In genomic region chr15:93001346-93002001, GRCm38 (mm10) we compare ENCODE assay signal across 8 mouse cellular contexts.
DNase-seq lines count a peak whose midpoint lies in the region; ATAC-seq lines count a peak whose summit lies in the region.

No protein-coding gene starts in this region.

- H3K36me3 ChIP-seq in embryonic facial prominence, embryonic 14.5 days (ENCODE audit: control insufficient read depth, insufficient read depth, low read length) = no peaks in the 10 kb centered on the region
- no peaks in the 10 kb centered on the region for H3K36me3 ChIP-seq in hindbrain, embryonic 11.5 days (ENCODE audit: control insufficient read depth, insufficient read depth, low read length)
- no peaks in the 10 kb centered on the region for H3K36me3 ChIP-seq in liver, embryonic 15.5 days (replicated peaks)
- no peaks in the 10 kb centered on the region for H3K36me3 ChIP-seq in stomach, embryonic 16.5 days (ENCODE audit: control insufficient read depth, insufficient read depth, low read length)

- no peak overlapping the region for H3K27ac ChIP-seq in embryonic facial prominence, embryonic 14.5 days (replicated peaks; ENCODE audit: low read depth, low read length)
- no peak overlapping the region for H3K27ac ChIP-seq in hindbrain, embryonic 11.5 days (ENCODE audit: low read depth, low read length)
- no peak overlapping the region for H3K27ac ChIP-seq in liver, embryonic 15.5 days (replicated peaks)
- peak overlapping the region; percentile 68 for H3K27ac ChIP-seq in stomach, embryonic 16.5 days (ENCODE audit: low read length)

- peak overlapping the region; percentile 62 for H3K4me2 ChIP-seq in embryonic facial prominence, embryonic 14.5 days (ENCODE audit: low read depth, low read length)
- peak overlapping the region; percentile 25 for H3K4me2 ChIP-seq in hindbrain, embryonic 11.5 days (replicated peaks; ENCODE audit: low read depth, low read length)
- H3K4me2 ChIP-seq in liver, embryonic 15.5 days = peak overlapping the region; percentile 55
- H3K4me2 ChIP-seq in stomach, embryonic 16.5 days (ENCODE audit: low read depth, low read length) = peak overlapping the region; percentile 54

- ATAC-seq in embryonic facial prominence, embryonic 14.5 days (ENCODE audit: low read depth) = 0 out of 2 replicates have a peak, but pooled peaks have one; percentile 9
- ATAC-seq in hindbrain, embryonic 11.5 days (ENCODE audit: low FRiP score) = no peak
- no peak for ATAC-seq in liver, embryonic 15.5 days (ENCODE audit: insufficient read depth)
- ATAC-seq in stomach, embryonic 16.5 days (ENCODE audit: insufficient read depth, low FRiP score) = no peak
- ATAC-seq in erythroid progenitor cell, adult 5-6 weeks (replicated peaks; ENCODE audit: low FRiP score, poor library complexity, severe bottlenecking) = no peak

- 6% methylated on average over 11 of the region's 11 CpGs for WGBS in embryonic facial prominence, embryonic 14.5 days
- WGBS in hindbrain, embryonic 11.5 days = 14% methylated on average over 11 of the region's 11 CpGs
- WGBS in liver, embryonic 15.5 days (ENCODE audit: insufficient replicate concordance) = 4% methylated on average over 11 of the region's 11 CpGs
- 6% methylated on average over 11 of the region's 11 CpGs for WGBS in stomach, embryonic 16.5 days

- H3K9me3 ChIP-seq in embryonic facial prominence, embryonic 14.5 days (ENCODE audit: control insufficient read depth, low read length) = no peaks in the 10 kb centered on the region
- no peaks in the 10 kb centered on the region for H3K9me3 ChIP-seq in hindbrain, embryonic 11.5 days (ENCODE audit: control insufficient read depth, low read length)
- H3K9me3 ChIP-seq in liver, embryonic 15.5 days (replicated peaks) = no peaks in the 10 kb centered on the region
- no peaks in the 10 kb centered on the region for H3K9me3 ChIP-seq in stomach, embryonic 16.5 days (replicated peaks; ENCODE audit: control insufficient read depth, low read length)

- peak overlapping the region; percentile 48 for H3K9ac ChIP-seq in embryonic facial prominence, embryonic 14.5 days (ENCODE audit: low read depth, low read length)
- no peak overlapping the region; the same call in 1 of the 2 replicates for H3K9ac ChIP-seq in hindbrain, embryonic 11.5 days (ENCODE audit: low read depth, low read length)
- H3K9ac ChIP-seq in liver, embryonic 15.5 days = no peak overlapping the region
- peak overlapping the region; percentile 61 for H3K9ac ChIP-seq in stomach, embryonic 16.5 days (ENCODE audit: low read length)

- no peaks in the 10 kb centered on the region for H3K27me3 ChIP-seq in embryonic facial prominence, embryonic 14.5 days (replicated peaks; ENCODE audit: control insufficient read depth, insufficient read depth, low read length)
- no peaks in the 10 kb centered on the region for H3K27me3 ChIP-seq in hindbrain, embryonic 11.5 days (ENCODE audit: control insufficient read depth, insufficient read depth, low read length)
- H3K27me3 ChIP-seq in liver, embryonic 15.5 days = no peaks in the 10 kb centered on the region
- no peaks in the 10 kb centered on the region for H3K27me3 ChIP-seq in stomach, embryonic 16.5 days (ENCODE audit: control insufficient read depth, insufficient read depth, low read length)

- peak overlapping the region; percentile 31 for H3K4me3 ChIP-seq in embryonic facial prominence, embryonic 14.5 days (ENCODE audit: low read depth, low read length)
- H3K4me3 ChIP-seq in hindbrain, embryonic 11.5 days (ENCODE audit: low read depth, low read length) = peak overlapping the region; percentile 4; the same call in 1 of the 2 replicates
- 0 out of 2 replicates have a peak overlapping the region, but pooled peaks have one; percentile 31 for H3K4me3 ChIP-seq in liver, embryonic 15.5 days (replicated peaks)
- peak overlapping the region; percentile 31 for H3K4me3 ChIP-seq in stomach, embryonic 16.5 days (replicated peaks; ENCODE audit: low read length)

- peak; percentile 9 for DNase-seq in right cerebral cortex, adult 18-20 months
- DNase-seq in right cerebral cortex, postnatal 14 days = no peak
- no peak for DNase-seq in embryonic facial prominence, embryonic 14.5 days (ENCODE audit: low spot score)
- DNase-seq in hindbrain, embryonic 11.5 days (ENCODE audit: low spot score) = no peak
- DNase-seq in layer of hippocampus, adult 8-10 months (ENCODE audit: low spot score in 2 of 2) = no peak

- peaks cover 8% of the 10 kb centered on the region; the same call in 1 of the 2 replicates for H3K4me1 ChIP-seq in embryonic facial prominence, embryonic 14.5 days (ENCODE audit: control insufficient read depth, insufficient read depth, low read length)
- H3K4me1 ChIP-seq in hindbrain, embryonic 11.5 days (replicated peaks; ENCODE audit: control insufficient read depth, insufficient read depth, low read length) = no peaks in the 10 kb centered on the region; the same call in 1 of the 2 replicates
- peaks cover 16% of the 10 kb centered on the region for H3K4me1 ChIP-seq in liver, embryonic 15.5 days (replicated peaks)
- peaks cover 21% of the 10 kb centered on the region for H3K4me1 ChIP-seq in stomach, embryonic 16.5 days (ENCODE audit: control insufficient read depth, insufficient read depth, low read length)

Comparison
In these comparisons a context has a peak if more than half of its experiments do, and no peak if none do; other contexts are left out.
1. H3K9ac ChIP-seq: peak in embryonic facial prominence, embryonic 14.5 days (single experiment) and stomach, embryonic 16.5 days (single experiment); none in hindbrain, embryonic 11.5 days (single experiment) and liver, embryonic 15.5 days (single experiment).
2. Peak in every context shown above with its lines, with median percentiles within 50 percentile points of each other: H3K4me2 ChIP-seq and H3K4me3 ChIP-seq.